Mouse (Mus musculus) kidney, embryonic 14.5 days (tissue): ENCODE measurements around the gene Mtus2. TPM values are rescaled to one million over a fixed set of nuclear protein-coding genes. Genes with fewer than 3 reads are reported as not detected.

Experiments used
- ATAC-seq: fragments of 200-750 bp; cut with Nextera tagmentation; 2 replicates; pipeline ENCODE4 v1.8.0; 2017; ENCODE audit warnings: moderate number of reproducible peaks, mild to moderate bottlenecking, moderate TSS enrichment, moderate library complexity; ENCODE audit not compliant: low FRiP score, low TSS enrichment
- H3K27ac ChIP-seq: fragments of 300-500 bp; sonication (generic); 2 replicates; pipeline ENCODE4 v1.5.1; 2014; ENCODE audit warnings: low read depth, mild to moderate bottlenecking, low read length, moderate library complexity, mixed read lengths
- H3K27me3 ChIP-seq: fragments of 300-500 bp; sonication (generic); 2 replicates; pipeline ENCODE4 v1.6.1; 2014; ENCODE audit warnings: mild to moderate bottlenecking, low read length; ENCODE audit not compliant: control insufficient read depth, insufficient read depth
- H3K36me3 ChIP-seq: fragments of 300-500 bp; sonication (generic); 2 replicates; pipeline ENCODE4 v1.6.1; 2014; ENCODE audit warnings: low read length, mixed read lengths; ENCODE audit not compliant: control insufficient read depth, insufficient read depth
- H3K4me1 ChIP-seq: fragments of 300-500 bp; sonication (generic); 2 replicates; pipeline ENCODE4 v1.6.1; 2014; ENCODE audit warnings: low read length, mixed read lengths; ENCODE audit not compliant: control insufficient read depth, insufficient read depth
- H3K4me2 ChIP-seq: fragments of 300-500 bp; sonication (generic); replicated peaks from 2 replicates; pipeline ENCODE4 v1.6.1; 2014; ENCODE audit warnings: low read depth, mild to moderate bottlenecking, low read length
- H3K4me3 ChIP-seq: fragments of 300-500 bp; sonication (generic); 2 replicates; pipeline ENCODE4 v1.5.1; 2014; ENCODE audit warnings: mild to moderate bottlenecking, low read length
- H3K9ac ChIP-seq: fragments of 300-500 bp; sonication (generic); 2 replicates; pipeline ENCODE4 v1.6.1; 2014; ENCODE audit warnings: low read depth, mild to moderate bottlenecking, low read length, moderate library complexity
- H3K9me3 ChIP-seq: fragments of 300-500 bp; sonication (generic); 2 replicates; pipeline ENCODE4 v1.6.1; 2016; ENCODE audit warnings: low read length; ENCODE audit not compliant: control insufficient read depth
- WGBS: fragments of 180-500 bp; shearing (Covaris S2); extraction: QIAGEN DNeasy Blood & Tissue Kit; methylation state at CpG from one replicate; pipeline ENCODE4 v1.1.7; 2014; 5-methylcytosine and 5-hydroxymethylcytosine counted together
- polyA plus RNA-seq: library from polyadenylated mRNA; unstranded; fragments of >200 nt; fragmentation: Nextera tagmentation; extraction: Ambion mirVana; gene quantifications from 2 replicates; pipeline ENCODE4 v1.2.1, GENCODE M21; 2014

Gene Mtus2
- polyA plus RNA-seq, 1 experiment from 2014 or later: 2.3 TPM

DNA sequence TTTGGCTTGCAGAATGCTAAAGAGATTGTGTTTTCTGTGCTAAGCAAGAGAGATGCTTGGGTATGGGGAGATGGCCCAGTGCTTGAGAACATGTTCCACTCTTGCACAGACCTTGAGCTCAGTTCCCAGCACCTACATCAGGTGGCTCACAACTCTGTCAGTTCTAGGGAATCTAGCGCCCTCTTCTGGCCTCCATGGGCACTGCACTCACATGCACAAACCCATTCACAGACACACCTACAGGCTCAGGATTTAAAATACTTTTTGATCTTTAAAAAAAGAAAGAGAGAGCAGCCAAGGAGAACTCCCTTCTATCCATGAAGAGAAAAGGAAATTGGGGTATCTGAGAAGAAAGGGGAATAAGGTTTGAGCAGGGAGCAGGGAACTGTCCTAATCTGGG lies 287.4 kb downstream of the Mtus2 start:
- H3K9me3 ChIP-seq: 0 out of 2 replicates have a peak, but pooled peaks cover 2% of the 10 kb centered on the region
- H3K4me3 ChIP-seq: no peak overlapping the region
- no peak overlapping the region for H3K9ac ChIP-seq
- H3K27me3 ChIP-seq: no peaks in the 10 kb centered on the region
- H3K4me1 ChIP-seq: no peaks in the 10 kb centered on the region
- ATAC-seq: no peak
- no peak overlapping the region for H3K27ac ChIP-seq
- no peak overlapping the region for H3K4me2 ChIP-seq
- H3K36me3 ChIP-seq: no peaks in the 10 kb centered on the region
- WGBS: 20% methylated on average over 1 of the region's 1 CpGs

GRCm38 (mm10) chr5:148245386-148245785 lies 288.3 kb downstream of the Mtus2 start:
- Histone ChIP-seq H3K4me2 (no peak overlapping the region), H3K4me3 (no peak overlapping the region), H3K27ac (no peak overlapping the region), H3K9ac (no peak overlapping the region), H3K4me1 (no peaks in the 10 kb centered on the region), H3K27me3 (no peaks in the 10 kb centered on the region), H3K9me3 (0 out of 2 replicates have a peak, but pooled peaks cover 2% of the 10 kb centered on the region), H3K36me3 (no peaks in the 10 kb centered on the region)
- WGBS: 78% methylated on average over 2 of the region's 2 CpGs
- no peak for ATAC-seq

- 37% methylated on average over 2 of the region's 2 CpGs for WGBS
Observed at GRCm38 (mm10) chr5:148248236-148248635, 291.1 kb downstream of the Mtus2 start.

GRCm38 (mm10) chr5:148251847-148252246 lies 294.7 kb downstream of the Mtus2 start:
- Histone ChIP-seq H3K4me3 (no peak overlapping the region), H3K9me3 (no peaks in the 10 kb centered on the region), H3K27me3 (no peaks in the 10 kb centered on the region), H3K4me1 (no peaks in the 10 kb centered on the region), H3K9ac (no peak overlapping the region), H3K36me3 (no peaks in the 10 kb centered on the region), H3K27ac (no peak overlapping the region), H3K4me2 (no peak overlapping the region)
- ATAC-seq: no peak

More at GRCm38 (mm10) chr5:148248236-148248635, 291.1 kb downstream of the Mtus2 start:
- Histone ChIP-seq H3K4me2 (no peak overlapping the region), H3K4me3 (no peak overlapping the region), H3K27ac (no peak overlapping the region), H3K36me3 (no peaks in the 10 kb centered on the region), H3K27me3 (no peaks in the 10 kb centered on the region), H3K9me3 (0 out of 2 replicates have a peak, but pooled peaks cover 2% of the 10 kb centered on the region), H3K9ac (no peak overlapping the region), H3K4me1 (no peaks in the 10 kb centered on the region)
- ATAC-seq: no peak

DNA sequence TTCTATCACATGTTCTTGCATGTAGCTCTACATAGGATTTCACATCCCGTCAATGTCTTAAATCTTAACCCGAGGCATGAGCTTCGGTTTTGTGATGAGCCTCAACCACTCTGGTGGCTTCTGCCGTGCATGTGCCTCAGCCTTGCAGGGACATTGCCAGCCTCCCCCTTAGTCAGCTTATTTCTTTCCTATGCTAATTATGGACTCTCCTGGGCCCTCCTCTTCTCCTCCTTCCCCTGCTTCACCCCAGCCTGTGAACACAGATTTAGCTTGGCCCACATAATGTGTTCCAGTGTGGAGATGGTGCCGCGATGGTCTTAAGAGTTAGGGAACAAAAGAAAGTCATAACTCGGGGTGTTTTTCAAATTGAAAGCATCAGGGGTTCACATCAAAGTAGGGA lies 304.9 kb downstream of the Mtus2 start:
- 89% methylated on average over 7 of the region's 7 CpGs for WGBS
- H3K9ac ChIP-seq: no peak overlapping the region
- no peak for ATAC-seq
- H3K9me3 ChIP-seq: no peaks in the 10 kb centered on the region
- H3K27me3 ChIP-seq: peaks cover 11% of the 10 kb centered on the region; the same call in 1 of the 2 replicates
- no peak overlapping the region for H3K4me2 ChIP-seq
- H3K4me1 ChIP-seq: no peaks in the 10 kb centered on the region
- H3K4me3 ChIP-seq: no peak overlapping the region
- no peak overlapping the region for H3K27ac ChIP-seq
- no peaks in the 10 kb centered on the region for H3K36me3 ChIP-seq

DNA sequence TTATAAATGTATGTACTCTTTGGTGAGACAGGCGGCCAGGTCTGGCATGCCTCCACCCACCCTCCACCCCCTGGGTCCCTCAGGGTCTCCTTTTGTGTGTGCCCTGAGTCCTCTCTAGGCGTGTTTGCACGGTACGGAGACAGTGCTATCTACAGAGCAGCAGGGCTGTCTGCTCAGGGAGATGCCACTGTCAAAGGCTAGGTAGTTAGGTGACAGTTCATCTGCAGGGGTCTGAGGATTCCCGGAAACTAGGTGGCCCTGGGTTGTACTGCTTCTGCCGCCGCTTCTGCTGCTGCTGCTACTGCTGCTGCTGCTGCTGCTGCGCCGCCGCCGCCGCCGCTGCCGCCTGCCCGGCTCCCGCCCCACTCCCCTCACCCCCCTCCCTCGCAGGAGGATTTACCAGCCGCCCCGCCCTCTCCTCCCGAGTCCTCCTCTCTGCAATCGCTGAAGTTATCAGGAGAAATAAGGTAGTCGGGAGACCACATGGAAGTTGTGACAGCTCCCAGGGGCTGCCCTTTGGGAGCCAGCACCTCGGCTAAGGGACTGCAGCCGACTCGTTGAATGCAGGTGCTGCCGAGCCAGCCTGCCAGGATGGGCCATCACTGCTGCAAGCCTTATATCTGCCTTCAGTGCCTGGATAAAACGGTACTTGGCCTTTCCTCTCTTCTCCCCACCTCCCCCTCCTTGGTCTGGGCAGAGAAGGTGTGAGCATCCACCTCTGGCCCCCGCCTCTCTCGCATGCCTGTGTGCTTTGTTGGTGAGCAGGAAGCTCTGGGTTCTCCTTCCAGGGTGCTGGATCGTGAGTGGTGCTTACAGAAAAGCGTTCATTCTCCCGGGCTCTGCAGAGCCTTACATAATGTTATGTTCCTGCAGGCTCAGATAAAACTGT lies 307.9 kb downstream of the Mtus2 start:
- Histone ChIP-seq H3K4me3 (peak overlapping the region; percentile 53), H3K4me2 (peak overlapping the region; percentile 64), H3K9ac (peak overlapping the region; percentile 32), H3K9me3 (no peaks in the 10 kb centered on the region), H3K27ac (no peak overlapping the region), H3K36me3 (no peaks in the 10 kb centered on the region), H3K27me3 (peaks cover 11% of the 10 kb centered on the region; the same call in 1 of the 2 replicates), H3K4me1 (no peaks in the 10 kb centered on the region)
- WGBS: under 1% methylated on average over 30 of the region's 32 CpGs
- ATAC-seq: peak; percentile 72

DNA sequence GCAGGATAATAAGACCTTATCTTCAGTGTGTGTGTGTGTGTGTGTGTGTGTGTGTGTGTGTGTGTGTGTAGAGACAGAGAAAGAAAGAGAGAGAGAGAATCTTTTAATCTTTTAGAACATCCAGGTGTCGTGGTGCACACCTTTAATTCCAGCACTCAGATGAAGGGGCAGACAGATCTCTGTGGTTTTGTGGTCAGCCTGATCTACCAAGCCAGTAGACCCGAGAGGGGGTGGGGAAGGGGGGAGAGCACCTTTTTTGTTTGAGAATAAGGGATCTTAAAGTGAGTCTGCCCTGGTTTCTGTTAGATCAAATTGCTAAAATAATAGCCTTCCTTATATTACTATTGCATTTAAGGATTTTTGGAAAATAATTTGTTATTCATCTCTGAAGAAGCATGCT lies 309.7 kb downstream of the Mtus2 start:
- Histone ChIP-seq H3K4me1 (no peaks in the 10 kb centered on the region), H3K4me3 (no peak overlapping the region), H3K9me3 (no peaks in the 10 kb centered on the region), H3K36me3 (no peaks in the 10 kb centered on the region), H3K27me3 (peaks cover 11% of the 10 kb centered on the region; the same call in 1 of the 2 replicates), H3K9ac (no peak overlapping the region), H3K4me2 (no peak overlapping the region), H3K27ac (no peak overlapping the region)
- no peak for ATAC-seq
- WGBS: 60% methylated on average over 2 of the region's 2 CpGs

DNA sequence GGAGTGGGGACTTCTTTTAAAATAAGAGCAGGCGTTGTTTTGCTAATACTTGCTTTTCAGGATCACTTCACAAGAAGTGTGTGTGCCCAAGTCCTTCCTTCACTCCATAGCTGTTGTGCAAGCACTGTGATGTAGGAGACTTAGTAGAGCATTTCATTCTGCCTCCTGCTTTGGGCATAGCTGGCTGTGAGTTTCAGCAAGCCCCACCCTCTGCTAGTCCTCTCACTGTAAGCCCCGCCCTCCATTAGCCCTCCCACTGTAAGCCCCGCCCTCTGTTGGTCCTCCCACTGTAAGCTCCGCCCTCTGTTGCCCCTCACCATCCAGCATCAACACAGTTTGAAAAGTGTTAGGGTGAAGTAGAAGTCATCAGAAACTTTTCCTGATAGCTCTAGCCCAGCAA lies 310.3 kb downstream of the Mtus2 start:
- H3K9me3 ChIP-seq: no peaks in the 10 kb centered on the region
- H3K27me3 ChIP-seq: peaks cover 11% of the 10 kb centered on the region; the same call in 1 of the 2 replicates
- H3K4me1 ChIP-seq: 0 out of 2 replicates have a peak, but pooled peaks cover 2% of the 10 kb centered on the region
- 59% methylated on average over 4 of the region's 4 CpGs for WGBS
- H3K9ac ChIP-seq: no peak overlapping the region
- no peaks in the 10 kb centered on the region for H3K36me3 ChIP-seq
- no peak overlapping the region for H3K4me3 ChIP-seq
- no peak overlapping the region for H3K27ac ChIP-seq
- no peak overlapping the region for H3K4me2 ChIP-seq
- no peak for ATAC-seq

GRCm38 (mm10) chr5:148272065-148272464 lies 314.9 kb downstream of the Mtus2 start:
- H3K27me3 ChIP-seq: no peaks in the 10 kb centered on the region
- H3K9ac ChIP-seq: no peak overlapping the region
- no peak overlapping the region for H3K27ac ChIP-seq
- H3K36me3 ChIP-seq: no peaks in the 10 kb centered on the region
- H3K4me3 ChIP-seq: no peak overlapping the region
- 63% methylated on average over 6 of the region's 6 CpGs for WGBS
- H3K9me3 ChIP-seq: no peaks in the 10 kb centered on the region
- no peak for ATAC-seq
- H3K4me1 ChIP-seq: 0 out of 2 replicates have a peak, but pooled peaks cover 2% of the 10 kb centered on the region
- no peak overlapping the region for H3K4me2 ChIP-seq
